7 mouse cellular contexts compared by ENCODE assay signal in genomic region chr8:105637601-105638041, GRCm38 (mm10). TPM values are rescaled to one million over a fixed set of nuclear protein-coding genes. Genes with fewer than 3 reads are reported as not detected.
DNase-seq lines count a peak whose midpoint lies in the region; ATAC-seq and TF ChIP-seq lines count a peak whose summit lies in the region.

No protein-coding gene starts in this region.

- no peak for TF ChIP-seq POLR2A in brain, embryonic 14.5 days (IDR thresholded peaks at IDR 0.05; ENCODE audit: borderline replicate concordance, extremely low read depth, insufficient read depth, insufficient read length, poor library complexity, severe bottlenecking)

- no peak for ATAC-seq in lung, postnatal 0 days
- ATAC-seq in granulocyte monocyte progenitor cell, adult 5-6 weeks (replicated peaks; ENCODE audit: poor library complexity, severe bottlenecking): peak; percentile 52
- ATAC-seq in megakaryocyte-erythroid progenitor cell, adult 5-6 weeks (replicated peaks; ENCODE audit: low FRiP score, low TSS enrichment, poor library complexity, severe bottlenecking): 0 out of 2 replicates have a peak, but pooled peaks have one; percentile 26

- H3K4me2 ChIP-seq in lung, postnatal 0 days (replicated peaks; ENCODE audit: low read depth, low read length): peak overlapping the region; percentile 88

- H3K36me3 ChIP-seq in lung, postnatal 0 days (ENCODE audit: insufficient read depth, low read length): no peaks in the 10 kb centered on the region

- H3K9me3 ChIP-seq in lung, postnatal 0 days (ENCODE audit: low read length): no peaks in the 10 kb centered on the region

- peaks cover 7% of the 10 kb centered on the region; the same call in 1 of the 2 replicates for H3K4me1 ChIP-seq in lung, postnatal 0 days (ENCODE audit: insufficient read depth, low read depth, low read length)

- DNase-seq in lung, postnatal 0 days (ENCODE audit: low spot score): peak; percentile 65
- no peak for DNase-seq in lung, adult 18-20 months
- DNase-seq in brain, embryonic 14.5 days (ENCODE audit: low read depth): peak; percentile 64
- no peak for DNase-seq in urinary bladder, postnatal 36 days (ENCODE audit: low spot score in 2 of 2)
- no peak for DNase-seq in cerebellum, adult 8-10 months

- TF ChIP-seq CTCF in lung, postnatal 0 days (IDR thresholded peaks at IDR 0.05): no peak
- TF ChIP-seq CTCF in brain, embryonic 14.5 days (IDR thresholded peaks at IDR 0.05; ENCODE audit: borderline replicate concordance, extremely low read depth, insufficient read depth, insufficient read length): no peak

- no peak for TF ChIP-seq EP300 in lung, postnatal 0 days (IDR thresholded peaks at IDR 0.05)

- H3K4me3 ChIP-seq in lung, postnatal 0 days (ENCODE audit: low read depth, low read length): peak overlapping the region; percentile 94

- peak overlapping the region; percentile 99 for H3K27ac ChIP-seq in lung, postnatal 0 days (ENCODE audit: low read length)

- under 1% methylated on average over 11 of the region's 11 CpGs for WGBS in lung, postnatal 0 days

- H3K9ac ChIP-seq in lung, postnatal 0 days (replicated peaks; ENCODE audit: low read depth): peak overlapping the region; percentile 89

- H3K27me3 ChIP-seq in lung, postnatal 0 days (replicated peaks; ENCODE audit: insufficient read depth, low read length): no peaks in the 10 kb centered on the region

RNA-seq across cellular contexts. Expression of gene Agrp, which starts 0.4 kb away (rescaled TPM):
- 0.44 and 0.75 TPM in 2 replicates for polyA plus RNA-seq in lung, postnatal 0 days (2015; fragmentation: Nextera tagmentation; extraction: Ambion mirVana)
- polyA plus RNA-seq in brain, embryonic 14.5 days (2012; rRNA removed): 0.26 and 0.55 TPM in 2 replicates
- total RNA-seq in granulocyte monocyte progenitor cell, adult 5-6 weeks (2014; fragmentation: Nextera tagmentation): not detected in 2 replicates
- not detected in 2 replicates for total RNA-seq in granulocyte monocyte progenitor cell, adult 5-6 weeks (2017)
- total RNA-seq in megakaryocyte-erythroid progenitor cell, adult 5-6 weeks (2014; fragmentation: Nextera tagmentation): not detected in 2 replicates
- total RNA-seq in megakaryocyte-erythroid progenitor cell, adult 5-6 weeks (2017): not detected in 2 replicates

RNA-seq across cellular contexts. Expression of gene Ctcf, which starts 1.3 kb away (rescaled TPM):
- 71.3 and 73.6 TPM in 2 replicates for polyA plus RNA-seq in lung, postnatal 0 days (2015; fragmentation: Nextera tagmentation; extraction: Ambion mirVana)
- 36.6 and 54.8 TPM in 2 replicates for polyA plus RNA-seq in brain, embryonic 14.5 days (2012; rRNA removed)
- total RNA-seq in granulocyte monocyte progenitor cell, adult 5-6 weeks (2014; fragmentation: Nextera tagmentation): 104 and 105 TPM in 2 replicates
- 84.1 and 107 TPM in 2 replicates for total RNA-seq in granulocyte monocyte progenitor cell, adult 5-6 weeks (2017)
- total RNA-seq in megakaryocyte-erythroid progenitor cell, adult 5-6 weeks (2014; fragmentation: Nextera tagmentation): 96.1 and 112 TPM in 2 replicates
- total RNA-seq in megakaryocyte-erythroid progenitor cell, adult 5-6 weeks (2017): 113 and 160 TPM in 2 replicates

RNA-seq across cellular contexts. Expression of gene Ripor1, which starts 32.6 kb away (rescaled TPM):
- polyA plus RNA-seq in lung, postnatal 0 days (2015; fragmentation: Nextera tagmentation; extraction: Ambion mirVana): 25.5 and 28.5 TPM in 2 replicates
- polyA plus RNA-seq in brain, embryonic 14.5 days (2012; rRNA removed): 23.7 and 40.3 TPM in 2 replicates
- total RNA-seq in granulocyte monocyte progenitor cell, adult 5-6 weeks (2014; fragmentation: Nextera tagmentation): 55.3 and 92.8 TPM in 2 replicates
- total RNA-seq in granulocyte monocyte progenitor cell, adult 5-6 weeks (2017): 5.4 and 10.1 TPM in 2 replicates
- total RNA-seq in megakaryocyte-erythroid progenitor cell, adult 5-6 weeks (2014; fragmentation: Nextera tagmentation): 148 and 206 TPM in 2 replicates
- 16.7 and 20.6 TPM in 2 replicates for total RNA-seq in megakaryocyte-erythroid progenitor cell, adult 5-6 weeks (2017)

RNA-seq across cellular contexts. Expression of gene Carmil2, which starts 48.5 kb away (rescaled TPM):
- polyA plus RNA-seq in lung, postnatal 0 days (2015; fragmentation: Nextera tagmentation; extraction: Ambion mirVana): 0.26 and 0.35 TPM in 2 replicates
- polyA plus RNA-seq in brain, embryonic 14.5 days (2012; rRNA removed): 13.7 and 20.5 TPM in 2 replicates
- 3.4 and 6.3 TPM in 2 replicates for total RNA-seq in granulocyte monocyte progenitor cell, adult 5-6 weeks (2014; fragmentation: Nextera tagmentation)
- 0.86 and 2.1 TPM in 2 replicates for total RNA-seq in granulocyte monocyte progenitor cell, adult 5-6 weeks (2017)
- total RNA-seq in megakaryocyte-erythroid progenitor cell, adult 5-6 weeks (2014; fragmentation: Nextera tagmentation): 5.7 and 7.1 TPM in 2 replicates
- total RNA-seq in megakaryocyte-erythroid progenitor cell, adult 5-6 weeks (2017): 1.1 and 2.7 TPM in 2 replicates

Comparison
In these comparisons a context has a peak if more than half of its experiments do, and no peak if none do; other contexts are left out.
1. DNase-seq: peak in lung, postnatal 0 days (single experiment) and brain, embryonic 14.5 days (single experiment); none in lung, adult 18-20 months (0 of 2), urinary bladder, postnatal 36 days (0 of 2) and cerebellum, adult 8-10 months (single experiment).